17 mouse cellular contexts compared by ENCODE assay signal in genomic region chr13:97423298-97423817, GRCm38 (mm10).
A peak's percentile ranks its signal among the peaks of the same experiment; 100 is the strongest.
DNase-seq lines count a peak whose midpoint lies in the region; ATAC-seq lines count a peak whose summit lies in the region.
"Had no signal": no experiment of that assay in that cellular context is flagged by ENCODE, and none has a peak within 500 bp of the region (broad histone marks: within the 10 kb centered on the region; RNA-seq: fewer than 3 reads in every experiment).

No protein-coding gene starts in this region.

- H3K9ac ChIP-seq in hindbrain, embryonic 16.5 days (ENCODE audit: low read depth, low read length), result no peak overlapping the region
- no peak overlapping the region for H3K9ac ChIP-seq in hindbrain, embryonic 13.5 days
- no peak overlapping the region for H3K9ac ChIP-seq in midbrain, embryonic 16.5 days (ENCODE audit: low read depth, low read length)
- no peak overlapping the region for H3K9ac ChIP-seq in embryonic facial prominence, embryonic 15.5 days
- no peak overlapping the region for H3K9ac ChIP-seq in forebrain, embryonic 16.5 days (replicated peaks; ENCODE audit: low read depth, low read length)
- H3K9ac ChIP-seq: embryonic facial prominence, embryonic 12.5 days; midbrain, embryonic 13.5 days had no signal

- H3K4me3 ChIP-seq in hindbrain, embryonic 16.5 days (ENCODE audit: low read length), result no peak overlapping the region
- no peak overlapping the region for H3K4me3 ChIP-seq in hindbrain, embryonic 13.5 days
- H3K4me3 ChIP-seq in midbrain, embryonic 16.5 days (ENCODE audit: low read depth, low read length), result no peak overlapping the region
- no peak overlapping the region for H3K4me3 ChIP-seq in midbrain, embryonic 10.5 days
- no peak overlapping the region for H3K4me3 ChIP-seq in embryonic facial prominence, embryonic 15.5 days (replicated peaks)
- no peak overlapping the region for H3K4me3 ChIP-seq in forebrain, embryonic 16.5 days (replicated peaks; ENCODE audit: low read length)
- H3K4me3 ChIP-seq: embryonic facial prominence, embryonic 12.5 days; heart, embryonic 10.5 days; midbrain, embryonic 13.5 days had no signal

- H3K9me3 ChIP-seq in hindbrain, embryonic 16.5 days (ENCODE audit: control insufficient read depth, low read length), result no peaks in the 10 kb centered on the region
- H3K9me3 ChIP-seq in hindbrain, embryonic 13.5 days, result no peaks in the 10 kb centered on the region
- H3K9me3 ChIP-seq in midbrain, embryonic 16.5 days (replicated peaks; ENCODE audit: control insufficient read depth, low read length, poor library complexity, severe bottlenecking), result no peaks in the 10 kb centered on the region
- no peaks in the 10 kb centered on the region for H3K9me3 ChIP-seq in midbrain, embryonic 10.5 days (replicated peaks)
- H3K9me3 ChIP-seq in embryonic facial prominence, embryonic 15.5 days (replicated peaks), result no peaks in the 10 kb centered on the region
- no peaks in the 10 kb centered on the region for H3K9me3 ChIP-seq in forebrain, embryonic 16.5 days (ENCODE audit: control insufficient read depth, low read length)
- H3K9me3 ChIP-seq: embryonic facial prominence, embryonic 12.5 days; heart, embryonic 10.5 days; midbrain, embryonic 13.5 days had no signal

- WGBS in hindbrain, embryonic 16.5 days, result 46% methylated on average over 5 of the region's 5 CpGs
- WGBS in hindbrain, embryonic 13.5 days, result 71% methylated on average over 5 of the region's 5 CpGs
- 66% methylated on average over 5 of the region's 5 CpGs for WGBS in midbrain, embryonic 16.5 days
- 89% methylated on average over 5 of the region's 5 CpGs for WGBS in midbrain, embryonic 10.5 days
- 49% methylated on average over 5 of the region's 5 CpGs for WGBS in embryonic facial prominence, embryonic 15.5 days
- WGBS in forebrain, embryonic 16.5 days, result 53% methylated on average over 5 of the region's 5 CpGs

- ATAC-seq in hindbrain, embryonic 16.5 days, result peak; percentile 35
- no peak for ATAC-seq in hindbrain, embryonic 13.5 days (ENCODE audit: low FRiP score)
- peak; percentile 51; the same call in 1 of the 2 replicates for ATAC-seq in midbrain, embryonic 16.5 days
- no peak for ATAC-seq in embryonic facial prominence, embryonic 15.5 days (ENCODE audit: insufficient number of reproducible peaks, low FRiP score, low TSS enrichment, low read depth)
- no peak for ATAC-seq in forebrain, embryonic 16.5 days
- ATAC-seq: midbrain, embryonic 13.5 days had no signal

- H3K27me3 ChIP-seq in hindbrain, embryonic 16.5 days (replicated peaks; ENCODE audit: control insufficient read depth, insufficient read depth, low read length), result no peaks in the 10 kb centered on the region
- no peaks in the 10 kb centered on the region for H3K27me3 ChIP-seq in hindbrain, embryonic 13.5 days
- H3K27me3 ChIP-seq in midbrain, embryonic 16.5 days (ENCODE audit: control insufficient read depth, insufficient read depth, low read depth, low read length), result no peaks in the 10 kb centered on the region
- H3K27me3 ChIP-seq in midbrain, embryonic 10.5 days (ENCODE audit: low read depth, poor library complexity, severe bottlenecking), result no peaks in the 10 kb centered on the region
- no peaks in the 10 kb centered on the region for H3K27me3 ChIP-seq in embryonic facial prominence, embryonic 15.5 days
- no peaks in the 10 kb centered on the region for H3K27me3 ChIP-seq in forebrain, embryonic 16.5 days (replicated peaks; ENCODE audit: control insufficient read depth, insufficient read depth, low read length)
- H3K27me3 ChIP-seq: embryonic facial prominence, embryonic 12.5 days had no signal

- no peak for DNase-seq in midbrain, embryonic 10.5 days (ENCODE audit: low spot score)
- no peak for DNase-seq in adrenal gland, postnatal 4 days (ENCODE audit: low spot score in 2 of 2)
- no peak for DNase-seq in layer of hippocampus, adult 11-12 months (ENCODE audit: low spot score)
- DNase-seq: cerebellum, adult 9-10 months; heart, postnatal 10 days; kidney, adult 9 months; kidney, postnatal 36 days; liver; thymus, postnatal 14 days had no signal

- H3K27ac ChIP-seq in hindbrain, embryonic 16.5 days (ENCODE audit: low read depth, low read length), result no peak overlapping the region
- H3K27ac ChIP-seq in hindbrain, embryonic 13.5 days, result no peak overlapping the region
- H3K27ac ChIP-seq in midbrain, embryonic 16.5 days (ENCODE audit: low read length), result no peak overlapping the region
- no peak overlapping the region for H3K27ac ChIP-seq in midbrain, embryonic 10.5 days (replicated peaks)
- peak overlapping the region; percentile 58 for H3K27ac ChIP-seq in embryonic facial prominence, embryonic 15.5 days (replicated peaks)
- peak overlapping the region; percentile 51 for H3K27ac ChIP-seq in forebrain, embryonic 16.5 days (ENCODE audit: low read length)
- H3K27ac ChIP-seq: heart, embryonic 10.5 days; midbrain, embryonic 13.5 days had no signal

- no peaks in the 10 kb centered on the region for H3K36me3 ChIP-seq in hindbrain, embryonic 16.5 days (ENCODE audit: control insufficient read depth, insufficient read depth, low read length)
- H3K36me3 ChIP-seq in hindbrain, embryonic 13.5 days, result no peaks in the 10 kb centered on the region
- H3K36me3 ChIP-seq in midbrain, embryonic 16.5 days (ENCODE audit: control insufficient read depth, insufficient read depth, low read length), result no peaks in the 10 kb centered on the region
- H3K36me3 ChIP-seq in midbrain, embryonic 10.5 days, result no peaks in the 10 kb centered on the region
- H3K36me3 ChIP-seq in embryonic facial prominence, embryonic 15.5 days, result no peaks in the 10 kb centered on the region
- H3K36me3 ChIP-seq in forebrain, embryonic 16.5 days (ENCODE audit: control insufficient read depth, insufficient read depth), result no peaks in the 10 kb centered on the region
- H3K36me3 ChIP-seq: embryonic facial prominence, embryonic 12.5 days; heart, embryonic 10.5 days; midbrain, embryonic 13.5 days had no signal

- peaks cover 8% of the 10 kb centered on the region for H3K4me1 ChIP-seq in hindbrain, embryonic 16.5 days (ENCODE audit: control insufficient read depth, insufficient read depth, low read depth, low read length)
- peaks cover 25% of the 10 kb centered on the region for H3K4me1 ChIP-seq in hindbrain, embryonic 13.5 days (replicated peaks)
- H3K4me1 ChIP-seq in midbrain, embryonic 16.5 days (ENCODE audit: control insufficient read depth, insufficient read depth, low read length), result peaks cover 7% of the 10 kb centered on the region; the same call in 1 of the 2 replicates
- H3K4me1 ChIP-seq in midbrain, embryonic 10.5 days, result peaks cover 11% of the 10 kb centered on the region; the same call in 1 of the 2 replicates
- peaks cover 24% of the 10 kb centered on the region for H3K4me1 ChIP-seq in embryonic facial prominence, embryonic 15.5 days
- peaks cover 17% of the 10 kb centered on the region for H3K4me1 ChIP-seq in forebrain, embryonic 16.5 days (replicated peaks; ENCODE audit: control insufficient read depth, insufficient read depth, low read length)
- H3K4me1 ChIP-seq: heart, embryonic 10.5 days had no signal

- no peak overlapping the region for H3K4me2 ChIP-seq in hindbrain, embryonic 16.5 days (ENCODE audit: low read length)
- H3K4me2 ChIP-seq in hindbrain, embryonic 13.5 days, result no peak overlapping the region
- no peak overlapping the region for H3K4me2 ChIP-seq in midbrain, embryonic 16.5 days (ENCODE audit: low read length)
- H3K4me2 ChIP-seq in embryonic facial prominence, embryonic 15.5 days (replicated peaks), result no peak overlapping the region
- H3K4me2 ChIP-seq in forebrain, embryonic 16.5 days (ENCODE audit: low read length), result no peak overlapping the region
- H3K4me2 ChIP-seq: embryonic facial prominence, embryonic 12.5 days; midbrain, embryonic 13.5 days had no signal

Comparison
In these comparisons a context has a peak if more than half of its experiments do, and no peak if none do; other contexts are left out.
1. ATAC-seq: peak in hindbrain, embryonic 16.5 days (single experiment) and midbrain, embryonic 16.5 days (single experiment); none in hindbrain, embryonic 13.5 days (single experiment), embryonic facial prominence, embryonic 15.5 days (single experiment) and forebrain, embryonic 16.5 days (single experiment).
2. H3K27ac ChIP-seq: peak in embryonic facial prominence, embryonic 15.5 days (single experiment) and forebrain, embryonic 16.5 days (single experiment); none in hindbrain, embryonic 16.5 days (single experiment), hindbrain, embryonic 13.5 days (single experiment), midbrain, embryonic 16.5 days (single experiment) and midbrain, embryonic 10.5 days (single experiment).